Mouse (Mus musculus): ENCODE data around the gene Frmd8.

Gene Frmd8

DNA sequence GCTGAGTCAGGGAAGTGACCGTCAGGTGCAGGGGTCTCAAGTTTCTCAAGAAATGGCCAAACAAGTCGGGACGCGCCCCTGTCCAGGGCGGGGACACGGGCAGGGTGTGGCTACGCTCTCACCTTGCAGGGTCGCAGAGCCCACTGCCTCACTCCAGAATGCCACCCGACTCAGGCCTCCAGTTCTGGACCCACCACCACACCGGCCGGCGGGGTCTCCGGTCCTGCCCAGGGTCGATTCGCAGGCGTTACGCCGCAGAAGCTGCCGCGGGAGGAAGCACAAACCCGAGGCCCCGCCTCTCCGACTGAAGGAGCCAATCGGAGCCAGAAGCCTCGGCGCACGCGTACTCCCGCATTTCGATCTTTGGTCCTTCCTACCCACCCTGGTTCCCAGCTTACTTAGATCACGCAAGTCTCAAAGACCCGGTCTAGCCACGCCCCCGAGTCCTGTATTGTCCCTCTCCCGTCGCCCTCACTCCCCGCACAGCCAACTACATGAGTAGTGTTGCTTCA, at the start of gene Frmd8:
Gene Frmd8, minus strand, starts transcription at position 306 of the 512 bp plus-strand sequence.
- DNase-seq = peak; percentile 98

GRCm38 (mm10) chr19:5924713-5925093, 49.6 kb upstream of the Frmd8 start, which contains the start of gene Cdc42ep2:
Gene Cdc42ep2, minus strand, starts transcription at chr19:5924816.
- DNase-seq = peak; percentile 99

DNA sequence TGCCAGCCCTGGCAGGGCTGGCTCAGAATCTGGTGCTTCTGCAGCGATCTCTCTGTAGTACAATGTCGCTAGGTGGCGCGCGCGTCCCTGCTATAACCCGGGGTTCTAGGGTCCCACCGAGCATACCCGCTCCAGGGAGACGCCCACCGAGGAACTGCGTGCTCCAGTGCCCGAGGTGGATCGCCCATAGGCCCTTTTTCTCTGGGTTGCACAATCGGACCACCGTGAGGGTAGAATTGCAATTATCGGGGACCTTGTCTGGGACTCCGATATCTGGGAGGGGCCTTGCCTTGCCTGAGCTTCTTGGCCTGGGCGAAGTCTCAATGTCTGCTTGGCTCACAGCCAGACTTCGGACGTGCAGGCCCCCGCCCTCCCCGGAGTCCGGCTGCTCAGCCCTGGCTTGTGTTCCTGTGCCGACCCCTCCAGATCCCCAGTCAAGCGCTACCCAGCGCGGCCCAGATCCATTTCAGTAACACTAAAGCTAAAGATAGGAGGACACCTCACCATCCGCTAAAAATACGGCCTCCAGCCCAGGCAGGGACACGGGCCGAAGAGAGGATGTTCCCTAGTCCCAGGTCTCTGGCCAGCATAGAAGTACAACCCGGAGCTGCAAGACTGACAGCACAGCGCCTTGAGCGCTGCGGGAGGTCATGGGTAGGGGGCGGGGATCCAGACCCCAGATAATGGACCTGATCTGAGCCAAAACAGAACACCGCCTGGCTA, 49.1 kb upstream of the Frmd8 start:
- DNase-seq = peak; percentile 97

DNA sequence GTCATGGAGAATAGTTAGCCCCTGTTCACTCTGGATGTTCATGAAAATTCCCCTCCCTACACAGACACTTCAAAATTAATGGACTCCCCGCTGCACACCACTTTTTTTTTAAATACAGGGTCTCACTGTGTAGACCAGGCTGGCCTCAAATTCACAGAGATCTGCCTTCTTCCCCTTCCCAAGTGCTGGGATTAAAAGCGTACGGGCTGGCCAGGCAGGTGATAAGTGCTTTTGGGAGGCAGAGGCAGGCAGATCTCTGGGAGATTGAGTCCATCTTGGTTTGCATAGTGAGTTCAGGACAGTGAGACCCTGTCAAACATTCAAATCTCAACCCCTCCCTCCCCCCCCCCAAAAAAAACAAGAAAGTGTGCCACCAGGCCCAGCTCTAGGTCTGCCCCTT, 47.9 kb upstream of the Frmd8 start:
- DNase-seq = no peak

DNA sequence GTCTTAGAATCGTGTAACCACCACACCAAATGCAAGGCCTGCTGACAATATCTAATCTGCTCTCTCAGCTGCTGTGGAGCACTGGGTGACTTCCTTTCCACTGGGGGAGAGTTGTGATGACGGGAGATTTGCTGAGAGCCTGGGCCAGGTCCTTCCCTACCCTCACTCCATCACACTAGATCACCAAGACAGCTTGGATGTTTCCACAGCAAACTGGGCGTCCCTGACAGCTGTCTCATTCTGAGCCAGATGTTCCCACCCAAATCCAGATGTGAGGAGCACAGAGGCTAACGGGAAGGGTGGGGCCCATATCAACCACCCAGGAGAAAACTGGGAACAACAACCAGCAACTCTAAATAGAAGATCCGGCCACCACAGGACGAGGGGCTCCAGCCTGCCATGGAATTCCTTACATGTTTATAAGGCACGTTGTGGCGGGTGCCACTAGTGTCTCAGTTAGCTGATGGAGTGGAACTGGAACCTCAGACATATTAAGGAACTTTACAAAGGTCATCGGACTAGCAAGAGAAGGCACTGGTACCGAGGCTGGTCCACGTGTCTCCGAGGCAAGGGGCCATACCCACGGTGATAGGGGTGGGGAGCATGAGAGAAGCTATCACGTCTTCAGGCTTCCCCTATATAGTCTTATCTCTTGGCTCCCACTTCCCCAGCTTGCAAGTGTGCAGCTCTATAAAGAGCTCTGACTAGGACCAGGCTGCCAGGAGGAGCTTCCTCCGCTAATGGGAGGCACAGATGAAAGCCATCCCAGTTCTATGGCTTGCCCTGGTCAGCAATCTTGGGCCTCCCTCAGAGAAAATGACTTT, 47.3 kb upstream of the Frmd8 start:
- DNase-seq = peak; percentile 59

GRCm38 (mm10) chr19:5921715-5922114, 46.6 kb upstream of the Frmd8 start:
- peak; percentile 51 for DNase-seq

DNA sequence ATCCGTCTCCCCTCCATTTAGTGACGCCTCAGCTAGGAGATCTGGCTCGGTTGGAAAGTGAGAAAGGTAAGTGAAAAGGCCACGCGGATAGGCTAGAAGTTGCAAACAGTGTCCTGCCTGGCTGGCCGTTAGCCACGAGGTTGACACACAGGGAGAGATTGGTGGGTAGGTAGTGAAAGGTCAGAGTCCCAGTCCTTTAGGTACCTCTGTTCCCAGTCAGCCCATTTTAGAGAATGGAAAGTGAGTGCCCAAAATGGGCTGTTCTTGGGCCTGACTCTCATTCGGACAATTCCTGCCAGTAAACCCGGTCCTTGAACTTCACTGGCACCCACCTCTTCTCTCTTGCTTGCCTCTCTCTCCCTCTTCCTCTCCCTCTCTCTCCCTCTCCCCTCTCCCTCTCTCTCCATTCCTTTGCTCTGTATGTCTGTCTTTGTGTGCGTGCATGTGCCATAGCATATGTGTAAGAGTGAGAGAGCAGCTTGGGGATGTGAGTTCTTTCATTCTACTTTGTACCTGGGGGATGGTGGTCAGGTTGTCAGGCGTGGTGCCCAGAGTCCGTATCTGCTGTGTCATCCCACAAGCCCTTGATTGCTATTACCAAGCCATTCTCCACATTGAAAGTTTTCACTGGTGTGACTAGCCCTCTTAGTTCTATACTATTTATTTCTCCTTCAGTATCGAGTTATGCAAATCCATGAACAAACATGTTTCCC, 38.1 kb upstream of the Frmd8 start, which contains the start of gene Dpf2:
Gene Dpf2, minus strand, starts transcription at position 4 of the 713 bp plus-strand sequence.
- DNase-seq = no peak

DNA sequence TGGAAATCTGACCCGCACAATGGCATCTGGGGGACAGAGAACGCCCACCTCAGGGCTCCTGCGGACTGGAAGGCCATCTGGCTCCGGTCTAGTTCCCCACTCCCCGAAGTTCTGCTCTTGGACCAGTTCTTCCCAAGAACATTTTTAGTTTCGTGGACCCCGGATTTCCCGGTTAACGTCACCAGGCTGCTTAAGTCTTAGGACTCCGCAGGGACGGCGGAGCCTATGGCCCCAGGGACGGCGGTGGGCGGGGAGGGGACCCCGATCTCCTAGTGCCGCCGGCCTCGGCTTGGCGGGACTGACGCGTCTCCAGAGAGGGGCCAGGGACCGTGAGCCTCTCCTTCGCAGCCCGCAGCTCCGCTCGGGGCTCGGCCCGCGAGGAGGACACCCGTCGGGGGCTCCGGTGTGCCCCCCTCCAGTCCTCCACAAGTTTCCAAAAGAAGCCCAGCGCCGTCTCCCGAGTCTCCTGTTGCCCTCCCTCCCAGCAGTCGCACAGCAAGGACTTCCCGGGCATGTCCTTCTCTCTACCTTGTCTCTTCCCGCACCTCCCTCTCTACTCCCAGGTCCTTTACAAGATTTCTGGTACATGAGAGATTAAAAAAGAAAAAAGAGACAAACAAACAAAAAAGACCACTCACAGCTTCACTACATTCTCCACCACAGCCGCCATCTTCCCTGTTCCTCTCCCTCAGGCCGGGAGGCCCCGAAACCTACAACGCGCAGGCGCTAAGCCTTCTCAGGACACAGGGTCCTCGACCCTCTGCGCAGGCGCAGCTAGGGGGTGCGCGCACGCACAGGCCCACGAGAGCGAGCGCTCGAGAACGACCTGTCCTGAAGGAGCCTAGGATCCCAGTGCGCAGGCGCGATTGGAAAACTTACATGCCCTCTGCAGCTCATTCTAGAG, 37.3 kb upstream of the Frmd8 start:
- peak; percentile 100 for DNase-seq

- peak; percentile 34 for DNase-seq
Observed at GRCm38 (mm10) chr19:5911430-5912102, 36.5 kb upstream of the Frmd8 start.

GRCm38 (mm10) chr19:5910221-5910620, 35.1 kb upstream of the Frmd8 start:
- peak; percentile 30 for DNase-seq

- DNase-seq = no peak
Observed at GRCm38 (mm10) chr19:5907275-5907674, 32.2 kb upstream of the Frmd8 start.

GRCm38 (mm10) chr19:5894002-5894678, 19.1 kb upstream of the Frmd8 start, which contains the start of gene Tigd3:
Gene Tigd3, minus strand, starts transcription at chr19:5894149.
- DNase-seq = peak; percentile 98

- DNase-seq = no peak
Observed at GRCm38 (mm10) chr19:5893282-5894001, 18.4 kb upstream of the Frmd8 start.

DNA sequence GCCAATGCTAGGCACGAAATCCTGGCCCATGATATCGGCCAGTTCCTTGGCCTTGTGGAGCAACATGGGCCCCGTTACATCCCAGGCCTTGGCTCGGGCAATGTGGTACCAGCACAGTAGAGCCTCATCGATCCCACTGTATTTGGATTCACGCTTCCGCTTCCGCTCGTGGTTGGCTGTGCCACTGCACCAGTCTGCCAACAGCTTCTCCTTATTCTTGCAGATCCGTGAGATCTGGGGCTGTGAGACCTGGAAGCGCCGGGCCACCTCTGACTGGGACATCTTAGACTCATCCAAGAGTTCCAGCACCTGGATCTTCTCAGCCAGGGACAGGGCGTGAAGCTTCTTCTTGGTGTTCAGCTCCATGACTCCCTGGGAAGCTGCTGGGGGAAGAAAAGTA, 17.7 kb upstream of the Frmd8 start:
- no peak for DNase-seq

DNA sequence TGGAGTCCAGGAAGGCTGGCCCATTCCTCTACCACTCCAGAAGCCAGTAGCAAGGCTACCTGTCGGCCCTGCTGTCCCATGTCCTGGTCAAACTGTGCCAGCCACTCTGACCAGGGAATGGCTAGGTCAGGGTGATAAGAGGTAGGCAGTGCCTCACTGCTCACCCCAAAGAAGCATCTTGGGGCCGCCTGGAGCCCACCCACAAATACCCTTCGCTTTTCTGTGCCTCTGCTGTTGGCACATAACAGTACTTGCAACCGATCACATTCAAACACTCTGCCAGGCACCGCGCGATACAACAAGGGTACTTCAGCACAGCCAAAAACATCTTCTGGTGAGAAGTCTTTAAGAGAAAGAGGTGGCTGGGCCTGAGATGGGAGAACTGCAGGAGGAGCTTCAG, 17.2 kb upstream of the Frmd8 start:
- DNase-seq = no peak

DNA sequence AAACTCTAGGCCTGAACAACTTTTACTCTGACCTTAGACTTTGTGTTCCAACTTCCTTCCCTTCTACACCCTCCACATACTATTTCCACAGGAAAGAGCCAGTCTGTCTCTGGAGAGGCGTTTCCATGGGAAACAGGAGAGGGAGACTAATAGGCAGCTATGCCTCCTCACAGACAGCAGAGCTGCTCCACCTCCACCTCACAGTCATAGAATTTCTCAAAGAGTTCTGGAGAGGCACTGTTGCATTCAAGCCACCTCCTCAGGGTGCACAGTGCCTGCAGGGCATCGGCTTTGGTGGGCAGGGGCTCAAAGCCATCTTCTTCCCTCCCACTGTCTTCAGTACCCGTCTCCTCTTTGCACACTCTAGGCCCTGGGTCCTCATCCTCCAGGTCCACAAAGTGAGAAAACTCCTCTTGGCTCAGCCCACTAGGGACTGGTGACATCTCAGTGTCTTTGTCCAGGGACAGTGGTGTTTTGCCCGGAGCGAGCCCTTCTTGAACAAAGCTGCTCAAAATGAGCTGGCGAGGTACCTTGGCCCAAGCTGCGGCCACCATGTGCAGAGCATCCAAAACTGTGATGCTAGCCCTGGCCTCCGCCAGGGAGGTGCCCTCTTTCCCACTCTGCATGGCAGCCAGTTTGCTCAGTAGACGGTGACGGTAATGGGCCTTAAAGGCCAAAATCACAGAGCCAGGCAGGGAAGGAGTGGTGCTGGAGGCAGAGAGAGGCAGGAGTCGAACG, 16.6 kb upstream of the Frmd8 start:
- DNase-seq = no peak

- no peak for DNase-seq
Observed at GRCm38 (mm10) chr19:5889211-5889610, 14.1 kb upstream of the Frmd8 start.

- DNase-seq = no peak
Observed at GRCm38 (mm10) chr19:5887234-5887815, 12.3 kb upstream of the Frmd8 start.

DNA sequence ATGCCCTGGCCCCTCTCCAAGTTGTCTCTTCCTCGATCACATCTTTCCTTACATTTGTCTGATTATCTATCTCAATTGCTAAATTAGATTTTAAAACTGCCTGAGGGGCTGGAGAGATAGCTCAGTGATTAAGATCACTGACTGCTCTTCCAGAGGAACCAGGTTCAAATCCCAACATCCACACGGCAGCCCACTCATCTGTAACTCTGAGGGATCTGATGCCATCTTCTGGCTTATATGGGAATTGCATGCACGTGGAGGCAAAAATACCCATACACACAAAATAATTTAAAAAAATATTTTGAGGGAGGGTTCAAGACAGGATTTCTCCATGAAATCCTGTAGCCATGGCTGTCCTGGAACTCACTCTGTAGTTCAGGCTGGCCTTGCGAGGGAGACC, 10.8 kb upstream of the Frmd8 start:
- DNase-seq = peak; percentile 61
